Mouse (Mus musculus): Measurements from ENCODE around the gene Ube2a. TPM values are rescaled to one million over a fixed set of nuclear protein-coding genes. Genes with fewer than 3 reads are reported as not detected.

Gene Ube2a
- total RNA-seq (2021): 10 to 100 TPM; 75.9 to 77.4 TPM
- long read RNA-seq, experiment 1, transcript Ube2a-201 (6 exons, 1,732 nt): major isoform, 54 of 59 reads
- long read RNA-seq, experiment 1, partial matches to known transcripts: 0 of 59 reads
- long read RNA-seq, experiment 1, other reads (novel, unspliced or antisense): 1 of 59 reads
- long read RNA-seq, experiment 2, transcript Ube2a-201 (6 exons, 1,732 nt): major isoform, 39 of 40 reads
- long read RNA-seq, experiment 2, partial matches to known transcripts: 0 of 40 reads
- long read RNA-seq, experiment 2, other reads (novel, unspliced or antisense): 0 of 40 reads

DNA sequence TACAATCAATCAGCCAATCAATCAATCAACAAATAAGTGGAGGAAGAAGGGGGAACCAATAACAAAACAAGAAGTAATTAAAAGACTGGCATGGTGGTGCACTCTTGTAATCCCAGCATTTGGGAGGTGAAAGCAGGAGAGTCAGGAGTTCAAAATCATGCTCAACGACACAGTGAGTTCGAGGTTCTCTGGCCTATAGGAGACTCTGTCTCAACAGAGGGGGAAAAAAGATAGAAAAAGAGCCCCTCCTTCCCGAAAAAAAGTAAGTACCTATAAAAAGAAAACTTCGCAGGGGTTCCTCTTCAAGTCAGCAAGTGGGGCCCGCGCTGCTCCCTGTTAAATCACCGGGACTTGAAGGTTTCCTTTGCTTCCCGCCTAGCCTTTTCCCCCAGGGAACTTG is at the start of gene Ube2a, which contains the start of gene C330007P06Rik:
TSS of gene Ube2a (plus strand) at position 136 of the 400 bp plus-strand sequence.
TSS of gene C330007P06Rik (minus strand) at position 347 of the 400 bp plus-strand sequence.
- DNase-seq: no peak
- intact Hi-C loops (cut with DNase I): loop anchor here (5.0 kb wide), 1 partner anchor 34 kb away; no protein-coding TSS in a partner anchor

- intact Hi-C loops (cut with DNase I): no loop called here
- DNase-seq: no peak
These were observed 49.6 kb upstream of the Ube2a start for GRCm38 (mm10) chrX:36823932-36824711.

DNA sequence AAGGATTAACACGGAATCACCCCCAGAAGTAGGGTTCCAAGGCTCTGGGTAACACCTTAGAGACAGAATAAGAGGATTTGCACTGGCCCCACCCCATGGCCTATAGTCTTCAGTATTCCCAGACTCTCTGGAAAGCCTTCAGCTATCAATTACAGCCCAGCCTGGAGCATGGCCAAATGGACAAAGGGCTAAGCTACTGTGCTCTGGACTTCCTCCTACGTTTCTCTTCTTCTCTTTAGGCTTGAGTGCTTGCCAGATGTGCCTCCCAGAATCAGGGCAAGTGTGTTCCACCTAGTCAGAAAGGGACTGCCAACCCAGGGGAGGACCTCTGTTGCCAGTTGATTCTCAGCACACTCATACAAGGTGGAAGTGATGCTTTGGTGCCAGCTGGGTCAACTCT is 48.7 kb upstream of the Ube2a start:
- intact Hi-C loops (cut with DNase I): no loop called here
- no peak for DNase-seq

DNA sequence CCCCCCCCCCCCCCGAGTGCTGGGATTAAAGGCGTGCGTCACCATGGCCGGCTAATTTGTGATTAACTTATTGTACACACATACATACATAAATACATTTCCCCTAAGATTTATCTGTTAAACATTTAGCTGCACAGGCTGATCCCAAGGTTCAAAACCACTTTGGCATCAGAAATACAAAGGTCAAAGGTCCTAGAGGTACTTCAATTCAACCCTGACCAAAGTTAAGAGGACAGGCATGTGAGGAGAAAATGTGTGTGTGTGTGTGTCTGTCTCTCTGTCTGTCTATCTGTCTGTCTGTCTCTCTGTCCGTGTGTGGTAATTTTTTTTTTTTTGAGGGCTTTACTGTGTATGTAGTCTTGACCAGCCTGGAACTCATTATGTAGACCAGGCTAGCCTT is 46.8 kb upstream of the Ube2a start:
- intact Hi-C loops (cut with DNase I): no loop called here
- DNase-seq: no peak

DNA sequence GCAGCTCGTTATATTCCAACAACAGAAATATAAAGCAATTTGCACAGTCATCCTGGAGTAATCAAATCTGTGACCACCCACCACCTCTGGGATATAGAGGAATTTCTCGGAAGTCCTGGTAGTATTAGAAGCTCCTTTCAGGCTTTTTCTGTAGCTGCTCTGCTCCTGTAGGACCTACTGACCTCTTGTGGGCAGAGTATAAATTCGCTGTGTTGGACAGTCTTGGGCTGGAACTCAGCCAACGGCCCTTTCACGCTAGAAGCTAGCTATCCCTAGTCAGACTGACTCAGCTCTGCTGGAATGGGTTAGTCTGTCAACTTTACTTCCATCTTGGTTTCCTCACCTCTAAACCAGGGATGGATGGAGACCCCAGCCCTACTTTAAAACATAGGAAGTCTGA is 43.4 kb upstream of the Ube2a start:
- intact Hi-C loops (cut with DNase I): loop anchor here (5.0 kb wide), 2 partner anchors 72 to 192 kb away; partner anchors contain the start of gene Nkrf
- DNase-seq: peak; percentile 49 to 67

- DNase-seq: peak; percentile 11 to 25
- intact Hi-C loops (cut with DNase I): loop anchor here (5.0 kb wide), 2 partner anchors 71 to 191 kb away; partner anchors contain the start of gene Nkrf
These were observed 42.1 kb upstream of the Ube2a start for GRCm38 (mm10) chrX:36831632-36832031.

DNA sequence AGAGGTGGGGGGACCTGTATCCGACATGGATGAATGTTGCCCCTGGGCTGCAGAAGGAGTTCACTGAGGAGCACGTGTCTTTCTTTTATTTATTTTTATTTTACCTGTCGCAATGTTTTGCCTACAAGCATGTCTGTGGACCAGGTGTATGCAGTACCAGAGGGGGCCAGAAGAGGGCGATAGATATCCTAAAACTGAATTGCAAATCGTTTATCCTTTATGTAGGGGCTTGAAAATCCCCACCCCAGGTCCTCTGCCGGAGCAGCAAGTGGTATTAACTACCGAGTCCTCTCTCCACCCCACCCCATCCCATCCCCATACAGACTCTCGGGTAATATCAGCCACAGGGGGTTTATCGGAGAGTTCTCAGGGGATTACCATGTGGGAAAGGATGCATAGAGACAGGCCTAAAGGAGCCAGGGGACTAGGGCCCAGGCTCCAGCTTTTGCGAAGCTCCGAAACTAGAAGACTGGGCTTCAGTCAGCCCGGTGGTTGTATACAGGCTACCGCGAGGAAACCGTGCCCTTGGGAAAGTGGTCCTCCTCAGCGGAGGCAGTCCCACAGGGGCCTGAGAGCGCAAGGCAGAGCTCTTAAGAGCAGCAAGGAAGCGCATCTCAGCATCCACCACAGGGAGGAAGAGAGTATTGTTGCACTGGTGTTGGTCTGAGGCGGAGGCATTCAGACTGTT is 40.2 kb upstream of the Ube2a start:
- intact Hi-C loops (cut with DNase I): loop anchor here (5.0 kb wide), 2 partner anchors 69 to 189 kb away; partner anchors contain the start of gene Nkrf
- peak; percentile 54 to 74 for DNase-seq

DNA sequence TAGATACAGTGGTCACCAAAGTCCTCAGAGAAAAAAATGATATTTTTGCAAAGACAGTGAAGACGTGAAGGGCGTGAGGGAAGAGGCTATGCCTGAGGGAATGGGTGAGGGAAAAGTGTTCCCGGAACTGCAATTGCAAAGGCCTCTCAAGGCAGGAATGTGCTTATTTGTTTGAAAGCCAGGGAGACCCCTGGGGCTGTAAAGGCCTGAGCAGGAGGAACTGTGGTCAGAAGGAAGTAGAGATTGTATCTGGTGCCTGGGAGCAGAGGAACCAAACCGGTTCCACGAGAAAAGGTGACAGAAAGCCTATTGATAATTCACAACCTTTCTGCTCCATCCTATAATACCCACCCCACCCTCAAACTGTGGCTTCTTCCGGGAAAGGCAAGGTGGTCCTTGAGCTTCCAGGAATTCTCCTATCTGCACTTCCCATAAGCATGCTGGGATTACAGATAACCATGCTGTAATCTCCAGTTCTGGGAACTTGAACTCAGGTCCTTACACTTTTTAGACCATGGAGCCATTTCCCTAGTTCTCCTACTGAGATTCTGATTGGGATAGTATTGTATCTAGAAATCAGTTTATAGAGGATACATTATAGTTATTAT is 36.5 kb upstream of the Ube2a start:
- DNase-seq: no peak
- intact Hi-C loops (cut with DNase I): no loop called here

- DNase-seq: peak; percentile 19 to 51
- intact Hi-C loops (cut with DNase I): no loop called here
These were observed 34.3 kb upstream of the Ube2a start for GRCm38 (mm10) chrX:36839391-36839790.

DNA sequence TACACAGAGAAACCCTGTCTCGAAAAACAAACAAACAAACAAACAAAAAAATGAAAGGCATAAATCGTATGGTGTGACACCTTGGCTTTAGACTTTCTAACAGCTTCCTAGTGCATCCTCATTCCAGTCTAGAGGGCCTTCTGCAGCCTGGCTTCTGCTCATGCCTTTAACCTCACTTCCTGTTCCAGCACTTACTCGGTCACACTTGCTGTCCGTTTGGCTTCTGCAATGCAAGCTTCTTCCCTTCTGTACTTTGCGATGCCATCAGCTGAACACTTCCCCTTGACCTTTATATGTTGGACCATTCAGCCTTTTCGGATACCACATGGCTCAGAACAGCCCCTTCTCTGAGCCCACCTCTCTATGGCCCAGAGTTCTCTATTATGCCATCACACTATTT is 32.0 kb upstream of the Ube2a start:
- intact Hi-C loops (cut with DNase I): no loop called here
- DNase-seq: no peak

DNA sequence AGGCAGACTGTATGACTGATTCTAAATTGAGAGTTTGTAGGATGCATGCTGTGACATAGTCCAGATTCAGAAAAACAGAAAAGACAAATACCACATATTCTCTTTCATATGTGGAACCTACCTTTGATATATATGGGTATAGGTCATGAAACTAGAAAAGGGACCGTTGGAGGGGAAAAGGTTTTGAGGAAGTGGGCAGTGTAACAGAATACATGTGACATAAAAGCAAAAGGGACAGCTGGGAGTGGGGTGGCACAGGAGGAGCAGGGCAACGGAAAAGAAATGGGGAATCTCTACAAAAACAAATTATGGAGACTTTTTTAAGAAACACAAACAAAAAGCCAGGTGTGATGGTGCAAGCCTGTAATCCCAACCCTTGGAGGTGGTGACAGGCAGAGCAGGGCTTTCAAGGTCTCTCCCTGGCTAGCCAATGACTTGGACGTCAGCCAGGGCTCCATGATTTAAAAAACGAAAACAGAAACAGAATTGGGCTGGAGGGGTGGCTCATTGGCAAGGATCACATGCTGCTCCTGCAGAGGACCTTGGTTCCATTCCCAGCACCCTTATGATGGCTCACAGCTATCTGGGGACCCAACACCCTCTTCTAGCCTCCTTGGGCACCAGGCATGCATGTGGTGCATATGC is 30.2 kb upstream of the Ube2a start:
- intact Hi-C loops (cut with DNase I): no loop called here
- no peak for DNase-seq

GRCm38 (mm10) chrX:36847152-36847551 is 26.5 kb upstream of the Ube2a start:
- intact Hi-C loops (cut with DNase I): no loop called here
- no peak for DNase-seq

GRCm38 (mm10) chrX:36852631-36853030 is 21.1 kb upstream of the Ube2a start:
- DNase-seq: no peak
- intact Hi-C loops (cut with DNase I): no loop called here

DNA sequence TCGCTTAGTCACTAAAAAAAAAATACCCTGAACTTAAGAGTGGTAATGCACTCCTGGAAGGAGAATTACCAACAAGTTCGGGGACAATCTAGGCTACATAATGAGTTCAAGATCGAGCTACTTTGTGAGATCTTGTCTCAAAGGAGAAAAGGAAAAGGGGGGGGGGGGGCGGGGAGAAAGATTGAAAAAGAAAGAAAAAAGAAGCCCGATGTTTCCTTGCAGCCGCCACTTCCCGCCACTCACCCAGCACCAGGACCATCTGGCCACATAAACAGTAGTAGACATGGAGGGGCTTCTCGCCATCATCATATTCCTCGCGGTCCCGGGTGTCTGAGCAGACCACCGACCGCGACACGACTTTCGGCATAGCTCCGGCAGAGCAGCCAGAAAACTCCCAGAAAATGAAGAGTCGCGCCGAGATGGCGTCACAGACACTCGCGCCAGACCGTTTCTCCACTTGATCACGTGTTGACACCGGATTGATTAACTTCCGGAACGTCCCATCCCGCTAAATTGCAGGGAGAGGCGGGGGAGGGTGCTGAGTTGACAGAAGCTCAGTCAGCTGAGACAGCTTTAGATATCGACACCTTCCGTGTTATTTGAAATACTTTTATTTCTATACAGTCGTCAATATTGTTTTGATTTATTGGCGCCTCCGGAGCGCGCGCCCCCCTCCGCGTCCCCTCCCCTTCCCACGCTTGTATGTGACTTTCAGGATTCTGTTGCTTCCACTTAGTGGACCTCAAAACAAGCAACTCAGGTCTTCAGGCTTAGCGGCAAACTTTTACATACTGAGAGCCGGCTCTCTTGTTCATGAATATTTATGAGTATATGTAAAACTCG is 9.7 kb upstream of the Ube2a start:
- intact Hi-C loops (cut with DNase I): no loop called here
- DNase-seq: peak; percentile 75 to 83

- intact Hi-C loops (cut with DNase I): no loop called here
- DNase-seq: no peak
These were observed 8.9 kb upstream of the Ube2a start for GRCm38 (mm10) chrX:36864609-36865328.

DNA sequence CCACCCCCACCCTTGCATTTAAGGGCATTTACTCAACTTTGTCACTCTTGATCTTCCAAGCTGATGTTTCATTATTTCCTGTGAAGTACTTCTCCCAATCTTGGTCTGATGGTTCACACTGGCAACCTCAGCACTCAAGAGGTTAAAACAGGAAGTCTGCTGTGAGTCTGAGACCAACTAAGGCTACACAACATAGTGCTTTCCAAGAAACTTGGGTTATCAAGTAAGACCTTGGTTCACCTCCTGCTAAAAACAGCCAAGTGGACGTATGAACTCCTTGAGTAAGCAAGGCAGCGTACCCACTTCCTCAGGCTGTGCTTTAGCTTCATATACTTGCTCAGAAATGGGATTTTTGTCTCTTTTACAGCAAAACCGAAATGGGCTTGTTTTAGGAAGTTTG is 3.3 kb upstream of the Ube2a start:
- intact Hi-C loops (cut with DNase I): loop anchor here (5.0 kb wide), 1 partner anchor 37 kb away; no protein-coding TSS in a partner anchor
- DNase-seq: no peak

DNA sequence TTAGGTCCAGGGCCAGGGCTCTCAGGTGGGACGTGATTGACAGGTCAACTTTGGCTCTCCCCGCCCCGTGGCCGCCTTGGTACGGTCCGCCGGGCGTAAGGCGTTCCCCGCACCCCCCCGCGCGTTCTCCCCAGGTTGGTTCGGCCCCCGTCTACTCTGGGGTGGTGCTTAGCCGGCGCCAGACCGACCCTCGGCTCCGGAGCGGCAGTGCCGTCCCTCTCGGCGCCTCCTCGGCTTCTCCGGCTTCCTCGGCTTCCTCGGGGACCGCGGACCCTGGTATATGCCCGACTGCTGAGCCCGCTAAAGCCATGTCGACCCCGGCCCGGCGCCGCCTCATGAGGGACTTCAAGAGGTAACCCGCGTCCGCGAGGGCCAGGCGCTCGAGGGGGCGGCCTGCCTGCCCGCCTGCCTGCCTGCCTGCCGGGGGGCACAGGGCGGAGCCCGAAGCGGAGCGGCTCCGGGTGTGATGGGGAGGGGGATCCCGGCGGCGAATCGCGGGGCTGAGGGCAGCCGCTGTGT is 537 bp downstream of the Ube2a start:
- DNase-seq: peak; percentile 89 to 91
- intact Hi-C loops (cut with DNase I): loop anchor here (5.0 kb wide), 1 partner anchor 33 kb away; no protein-coding TSS in a partner anchor

DNA sequence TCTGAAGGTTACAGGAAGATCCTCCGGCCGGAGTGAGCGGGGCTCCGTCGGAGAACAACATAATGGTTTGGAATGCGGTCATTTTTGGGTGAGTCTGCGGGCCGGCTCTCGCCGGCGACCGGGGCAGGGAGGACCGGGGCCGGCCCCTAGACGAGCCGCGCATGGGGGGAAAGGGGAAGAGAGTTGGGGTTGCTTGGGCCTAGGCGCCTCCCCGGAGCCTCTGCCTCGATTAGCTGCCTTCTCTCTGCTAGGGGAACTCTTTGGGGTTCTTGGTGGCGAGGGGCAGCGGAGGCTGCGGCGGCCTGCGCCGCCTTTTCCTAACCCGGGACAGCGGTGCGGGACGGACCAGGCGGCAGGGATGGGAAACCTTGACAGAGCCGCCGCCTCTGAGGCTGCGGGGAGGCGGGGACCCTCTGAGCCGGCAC is 1.0 kb downstream of the Ube2a start:
- DNase-seq: no peak
- intact Hi-C loops (cut with DNase I): loop anchor here (5.0 kb wide), 1 partner anchor 33 kb away; no protein-coding TSS in a partner anchor
